Mouse (Mus musculus) lung, embryonic 14.5 days (tissue): Measurements from ENCODE around the gene Npcd. TPM values are rescaled to one million over a fixed set of nuclear protein-coding genes. Genes with fewer than 3 reads are reported as not detected.
A peak's percentile ranks its signal among the peaks of the same experiment; 100 is the strongest.
"Not testable (repeated sequence)": the region's sequence is repeated elsewhere in the genome, so short reads cannot be mapped to it uniquely, and the experiment has no call there.

Source experiments
- ATAC-seq: fragments of 200-750 bp; cut with Nextera tagmentation; 2 replicates; pipeline ENCODE4 v1.8.0; 2017; ENCODE audit warnings: mild to moderate bottlenecking, moderate TSS enrichment, moderate library complexity; ENCODE audit not compliant: insufficient read depth
- DNase-seq: peaks from one replicate; pipeline ENCODE4 v3.0.0-alpha.2; 2015
- H3K27ac ChIP-seq: fragments of 300-500 bp; sonication (generic); 2 replicates; pipeline ENCODE4 v1.5.1; 2014; ENCODE audit warnings: low read depth, mild to moderate bottlenecking, moderate library complexity
- H3K27me3 ChIP-seq: fragments of 300-500 bp; sonication (generic); 2 replicates; pipeline ENCODE4 v1.6.1; 2014; ENCODE audit warnings: low read length, control low read depth; ENCODE audit not compliant: insufficient read depth
- H3K36me3 ChIP-seq: fragments of 300-500 bp; sonication (generic); 2 replicates; pipeline ENCODE4 v1.6.1; 2014; ENCODE audit warnings: control low read depth; ENCODE audit not compliant: insufficient read depth
- H3K4me1 ChIP-seq: fragments of 300-500 bp; sonication (generic); 2 replicates; pipeline ENCODE4 v1.6.1; 2014; ENCODE audit warnings: antibody characterized with exemption, control low read depth; ENCODE audit not compliant: insufficient read depth
- H3K4me2 ChIP-seq: fragments of 300-500 bp; sonication (generic); 2 replicates; pipeline ENCODE4 v1.6.1; 2014; ENCODE audit warnings: mild to moderate bottlenecking
- H3K4me3 ChIP-seq: fragments of 300-500 bp; sonication (generic); 2 replicates; pipeline ENCODE4 v1.5.1; 2014; ENCODE audit warnings: low read depth, low read length
- H3K9ac ChIP-seq: fragments of 300-500 bp; sonication (generic); 2 replicates; pipeline ENCODE4 v1.6.1; 2014
- H3K9me3 ChIP-seq: fragments of 300-500 bp; sonication (generic); 2 replicates; pipeline ENCODE4 v1.6.1; 2016; ENCODE audit warnings: low read depth, low read length, control low read depth
- CTCF ChIP-seq: IDR thresholded peaks from 2 replicates; pipeline ENCODE4 v1.5.1; 2016; ENCODE audit warnings: antibody characterized with exemption, low read depth
- WGBS: fragments of 180-500 bp; shearing (Covaris S2); extraction: QIAGEN DNeasy Blood & Tissue Kit; methylation state at CpG from one replicate; pipeline ENCODE4 v1.1.7; 2014; 5-methylcytosine and 5-hydroxymethylcytosine counted together
- polyA plus RNA-seq: library from polyadenylated mRNA; unstranded; fragments of >200 nt; fragmentation: Nextera tagmentation; extraction: Ambion mirVana; gene quantifications from 2 replicates; pipeline ENCODE4 v1.2.1, GENCODE M21; 2014

Npcd gene
- polyA plus RNA-seq, 1 experiment from 2014 or later = not detected

DNA sequence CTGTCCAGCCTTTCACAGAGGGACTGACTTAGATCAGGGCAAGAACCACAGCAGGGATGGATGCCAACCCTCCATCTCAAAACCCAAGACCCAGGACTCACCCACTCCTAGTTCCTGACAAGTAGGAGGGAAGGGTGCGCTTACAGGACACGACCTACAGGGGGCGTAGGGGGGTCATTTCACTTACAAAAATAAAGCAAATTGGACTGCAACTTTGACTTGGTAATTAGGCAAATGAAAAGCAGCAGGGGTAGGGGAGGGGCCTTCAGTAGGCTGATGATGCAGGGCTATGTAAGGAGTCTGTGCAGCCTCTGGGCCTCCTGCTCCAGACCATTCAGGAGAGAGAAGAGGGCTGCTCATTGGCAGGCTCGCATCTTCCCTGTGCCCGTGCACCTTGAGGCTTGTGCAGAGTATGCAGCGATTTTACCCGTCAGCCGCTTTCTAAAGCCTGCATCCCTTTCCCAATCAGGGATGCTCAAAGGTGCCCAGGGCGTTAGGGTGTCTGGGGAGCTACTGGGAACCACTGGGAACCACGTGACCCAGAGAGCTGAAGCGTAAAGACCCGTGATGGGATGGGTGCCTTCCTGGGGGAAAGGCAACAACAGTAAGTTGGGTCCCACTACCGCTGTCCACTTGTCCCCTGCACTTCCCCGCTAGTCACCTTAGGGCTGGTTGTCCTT, 8.8 kb downstream of the Npcd start:
- Histone ChIP-seq H3K4me2 (no peak overlapping the region), H3K27me3 (no peaks in the 10 kb centered on the region), H3K36me3 (peaks cover 60% of the 10 kb centered on the region), H3K9ac (no peak overlapping the region), H3K4me3 (no peak overlapping the region), H3K9me3 (no peaks in the 10 kb centered on the region), H3K27ac (no peak overlapping the region), H3K4me1 (no peaks in the 10 kb centered on the region)
- DNase-seq (peak; percentile 56), ATAC-seq (no peak)
- WGBS = 59% methylated on average over 14 of the region's 14 CpGs
- TF ChIP-seq CTCF = peak; percentile 70

DNA sequence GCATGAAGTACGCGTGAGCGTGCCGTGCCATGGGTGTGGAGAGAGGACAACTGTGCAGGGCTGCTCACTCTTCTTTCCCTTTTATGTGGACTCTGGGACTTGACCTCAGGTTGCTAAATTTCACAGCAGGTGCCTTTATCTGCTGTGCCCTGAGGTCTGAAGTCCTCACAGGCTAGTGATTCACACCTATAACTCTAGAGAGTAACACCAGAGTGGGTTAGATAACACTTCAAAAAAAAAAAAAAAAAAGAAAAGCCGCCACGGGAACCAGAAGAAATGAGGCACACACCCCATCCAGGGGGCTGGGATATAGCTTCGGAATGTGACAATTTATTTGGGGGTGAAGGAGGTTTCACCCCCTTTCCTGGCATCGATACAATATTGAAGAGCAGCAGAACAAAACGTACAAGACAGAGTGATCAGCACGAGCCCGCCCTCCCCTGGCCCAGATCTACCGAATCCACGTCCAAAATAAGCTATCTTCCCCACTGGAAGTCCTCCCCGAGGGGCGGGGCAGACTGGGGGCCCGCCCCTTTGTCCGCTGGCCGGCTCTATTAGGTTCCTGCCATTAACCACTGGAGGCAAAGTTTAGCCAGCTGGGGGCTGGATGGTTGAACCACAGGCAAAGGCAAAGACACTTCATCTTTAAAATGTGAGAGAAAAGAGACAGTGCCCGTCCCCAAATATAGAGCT, 10.3 kb downstream of the Npcd start:
- Histone ChIP-seq H3K9me3 (no peaks in the 10 kb centered on the region), H3K27me3 (no peaks in the 10 kb centered on the region), H3K27ac (no peak overlapping the region), H3K9ac (no peak overlapping the region), H3K4me3 (no peak overlapping the region), H3K36me3 (peaks cover 53% of the 10 kb centered on the region), H3K4me1 (no peaks in the 10 kb centered on the region), H3K4me2 (no peak overlapping the region)
- TF ChIP-seq CTCF = no peak
- DNase-seq (peak; percentile 74), ATAC-seq (no peak)
- 61% methylated on average over 19 of the region's 19 CpGs for WGBS

DNA sequence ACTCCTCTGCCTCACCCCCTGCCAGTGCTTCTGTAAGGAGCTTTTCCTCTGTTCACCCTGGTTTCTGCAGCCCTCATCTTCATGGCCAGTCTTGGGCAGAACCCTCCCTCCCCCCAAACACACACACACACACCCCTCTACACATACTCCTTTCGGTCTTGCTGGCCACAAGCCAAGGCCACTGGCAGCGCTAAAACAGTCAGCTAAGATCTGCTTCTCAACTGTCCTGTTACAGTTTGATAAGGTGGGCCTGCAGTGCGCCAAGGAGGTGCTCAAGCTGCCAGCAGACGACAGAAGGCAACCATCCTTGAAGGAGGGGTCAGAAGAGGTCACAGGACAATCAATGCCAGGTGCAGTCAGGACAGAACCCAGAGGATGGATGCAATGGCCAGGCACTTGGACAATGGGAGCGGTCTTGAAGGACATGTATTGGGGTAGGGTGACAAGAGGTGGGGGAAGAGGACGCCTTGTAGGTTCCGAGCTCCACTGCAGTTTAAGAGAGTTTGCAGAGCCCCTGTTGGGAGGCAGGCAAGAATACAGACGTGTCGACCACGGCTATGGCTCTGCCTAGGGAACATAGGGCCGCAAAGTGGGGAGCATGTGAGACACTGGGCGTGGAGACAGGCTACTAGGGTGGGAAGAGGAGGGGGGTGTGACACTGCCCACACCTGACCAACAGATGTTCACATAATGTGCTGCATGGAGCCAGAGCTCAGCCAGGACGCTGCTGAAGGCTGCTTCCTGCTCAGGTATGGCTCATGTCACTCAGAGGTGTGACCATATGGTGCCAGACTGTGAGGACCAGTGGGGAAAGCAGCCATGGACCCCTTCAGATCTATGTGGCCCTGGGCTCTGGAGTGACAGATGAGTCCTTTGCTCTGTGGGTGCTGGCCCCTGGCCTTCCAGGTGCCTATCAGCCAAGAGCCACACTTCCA, 11.5 kb downstream of the Npcd start:
- Histone ChIP-seq H3K4me3 (no peak overlapping the region), H3K4me1 (no peaks in the 10 kb centered on the region), H3K9ac (no peak overlapping the region), H3K27me3 (no peaks in the 10 kb centered on the region), H3K4me2 (no peak overlapping the region), H3K9me3 (no peaks in the 10 kb centered on the region), H3K36me3 (peaks cover 41% of the 10 kb centered on the region), H3K27ac (no peak overlapping the region)
- WGBS = 55% methylated on average over 13 of the region's 13 CpGs
- TF ChIP-seq CTCF = no peak
- ATAC-seq (peak; percentile 12; the same call in 1 of the 2 replicates), DNase-seq (peak; percentile 57)

DNA sequence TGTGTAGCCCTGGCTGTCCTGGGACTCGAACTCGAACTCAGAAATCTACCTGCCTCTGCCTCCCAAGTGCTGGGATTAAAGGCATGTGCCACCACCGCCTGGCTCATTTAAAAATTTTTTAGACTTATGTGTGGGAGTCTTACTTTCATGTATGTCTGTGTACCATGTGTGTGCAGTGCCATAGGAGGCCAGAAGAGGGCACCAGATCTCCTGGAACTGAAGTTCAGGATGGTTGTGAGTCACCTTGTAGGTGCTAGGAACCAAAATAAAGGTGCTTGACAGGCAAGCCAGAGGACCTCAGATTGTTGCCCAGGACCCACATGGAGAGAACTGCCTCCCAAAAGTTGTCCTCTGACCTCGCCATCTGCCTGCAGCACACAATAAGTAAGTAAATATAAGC, 15.7 kb downstream of the Npcd start:
- Histone ChIP-seq H3K9me3 (no peaks in the 10 kb centered on the region), H3K4me3 (no peak overlapping the region), H3K36me3 (peaks cover 8% of the 10 kb centered on the region), H3K9ac (no peak overlapping the region), H3K4me2 (no peak overlapping the region), H3K4me1 (no peaks in the 10 kb centered on the region), H3K27me3 (no peaks in the 10 kb centered on the region), H3K27ac (no peak overlapping the region)
- peak; percentile 43 for TF ChIP-seq CTCF
- WGBS = 82% methylated on average over 4 of the region's 4 CpGs
- ATAC-seq (no peak), DNase-seq (no peak)

DNA sequence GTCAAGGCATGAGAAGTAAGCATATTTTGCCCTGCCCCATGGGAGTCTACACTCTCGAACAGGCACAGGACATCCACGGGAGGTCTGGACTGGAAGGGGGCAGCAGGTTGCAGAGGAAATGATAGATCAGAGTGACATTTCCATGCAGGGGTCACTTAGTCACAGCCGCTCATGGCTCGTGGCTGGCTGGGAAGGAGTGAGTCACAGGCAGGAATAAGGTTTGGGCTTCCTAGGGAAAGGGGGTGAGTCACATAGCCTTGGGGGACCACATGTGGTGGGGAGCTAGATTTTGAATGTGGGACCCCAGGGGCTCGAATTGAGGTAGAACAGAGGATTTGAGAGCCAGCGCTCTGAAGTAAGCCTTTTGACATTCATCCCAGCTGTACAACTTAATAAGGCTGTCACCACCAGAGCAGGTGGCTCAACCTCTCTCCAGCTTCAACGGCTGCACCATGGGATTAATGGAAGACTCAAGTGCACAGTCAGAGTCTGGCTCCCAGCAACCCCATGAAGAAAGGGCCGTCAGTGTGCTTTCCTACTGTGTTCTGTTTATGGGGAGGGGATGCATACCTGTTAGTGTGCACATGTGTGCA, 20.3 kb downstream of the Npcd start:
- no peak for TF ChIP-seq CTCF
- Histone ChIP-seq H3K9me3 (no peaks in the 10 kb centered on the region), H3K27ac (no peak overlapping the region), H3K4me1 (no peaks in the 10 kb centered on the region), H3K9ac (no peak overlapping the region), H3K4me2 (no peak overlapping the region), H3K36me3 (no peaks in the 10 kb centered on the region), H3K27me3 (no peaks in the 10 kb centered on the region), H3K4me3 (no peak overlapping the region)
- DNase-seq (no peak), ATAC-seq (no peak)
- WGBS = 39% methylated on average over 8 of the region's 8 CpGs

DNA sequence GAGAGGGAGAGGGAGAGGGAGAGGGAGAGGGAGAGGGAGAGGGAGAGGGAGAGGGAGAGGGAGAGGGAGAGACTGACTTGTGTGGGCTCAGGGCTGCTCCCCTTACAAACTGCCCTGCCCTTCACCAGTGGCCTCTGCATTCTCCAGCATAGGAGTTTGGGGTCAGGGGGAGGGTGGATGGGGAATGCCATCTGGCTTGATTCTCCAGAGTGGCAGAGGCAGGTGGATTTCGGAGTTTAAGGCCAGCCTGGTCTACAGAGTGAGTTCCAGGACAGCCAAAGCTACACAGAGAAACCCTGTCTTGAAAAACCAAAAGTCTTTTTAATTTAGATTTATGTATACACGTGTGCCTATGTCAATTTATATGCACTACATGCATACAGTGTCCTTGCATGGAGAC, 21.2 kb downstream of the Npcd start:
- H3K4me2 ChIP-seq, H3K9ac ChIP-seq, DNase-seq, ATAC-seq, H3K4me3 ChIP-seq, H3K4me1 ChIP-seq, H3K27me3 ChIP-seq, H3K27ac ChIP-seq, H3K9me3 ChIP-seq, H3K36me3 ChIP-seq: not testable (repeated sequence)
- WGBS = 56% methylated on average over 2 of the region's 2 CpGs

DNA sequence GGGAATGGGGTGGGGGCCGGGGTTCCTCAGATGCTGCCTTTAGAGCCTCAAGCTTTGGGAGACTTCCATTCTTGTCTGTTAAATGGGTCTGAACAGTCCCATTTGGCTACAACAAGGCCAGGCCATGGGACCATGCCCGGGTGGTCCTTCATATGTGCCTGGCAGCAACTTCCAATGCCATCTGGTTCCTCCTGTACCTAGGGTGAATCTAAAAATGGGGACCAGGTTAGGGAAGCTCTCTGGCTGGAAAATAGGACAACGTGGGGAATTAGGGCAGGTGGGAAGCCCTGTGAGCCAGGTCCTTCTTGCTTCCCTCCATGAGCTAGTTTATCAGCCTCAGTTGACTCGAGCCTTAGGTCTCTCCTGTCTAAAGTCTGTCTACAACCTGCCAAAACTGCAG, 23.0 kb downstream of the Npcd start:
- Histone ChIP-seq H3K9ac (no peak overlapping the region), H3K4me2 (no peak overlapping the region), H3K4me3 (no peak overlapping the region), H3K27ac (no peak overlapping the region), H3K9me3 (no peaks in the 10 kb centered on the region), H3K36me3 (no peaks in the 10 kb centered on the region), H3K27me3 (peaks cover 13% of the 10 kb centered on the region), H3K4me1 (no peaks in the 10 kb centered on the region)
- no peak for DNase-seq
- no peak for TF ChIP-seq CTCF
- 62% methylated on average over 4 of the region's 4 CpGs for WGBS
- ATAC-seq = no peak
